In the genomic region with DNA sequence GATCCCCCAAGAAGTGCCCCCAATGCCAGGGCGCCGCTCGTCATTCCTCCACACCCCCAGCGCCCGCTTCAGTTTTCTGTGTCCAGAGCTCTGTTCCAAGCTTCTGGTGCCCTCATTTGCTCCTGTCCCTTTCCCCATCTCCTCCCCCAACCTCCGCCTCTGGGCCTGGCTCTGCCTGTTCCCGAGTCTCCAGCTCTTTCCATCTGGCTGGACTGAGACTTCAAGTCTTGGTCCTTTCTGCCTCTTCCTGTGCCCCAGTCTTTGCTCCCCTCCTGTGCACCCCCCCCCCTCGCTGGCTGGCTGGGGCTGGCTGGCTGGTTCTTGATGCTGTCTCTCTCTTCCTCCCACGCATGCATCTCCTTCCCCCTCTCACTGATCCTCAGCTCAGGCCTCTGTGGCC, we compare ENCODE assay signal across 7 mouse cellular contexts. TPM values are rescaled to one million over a fixed set of nuclear protein-coding genes. Genes with fewer than 3 reads are reported as not detected.
A peak's percentile ranks its signal among the peaks of the same experiment; 100 is the strongest.
DNase-seq lines count a peak whose midpoint lies in the region; ATAC-seq lines count a peak whose summit lies in the region.

No protein-coding gene starts in this region.

- no peaks in the 10 kb centered on the region for H3K9me3 ChIP-seq in limb, embryonic 13.5 days

- no peak for ATAC-seq in limb, embryonic 13.5 days (ENCODE audit: low FRiP score, low read depth)

- peaks cover 22% of the 10 kb centered on the region for H3K36me3 ChIP-seq in limb, embryonic 13.5 days

- peak overlapping the region; percentile 81; the same call in 1 of the 2 replicates for H3K27ac ChIP-seq in limb, embryonic 13.5 days

- H3K4me3 ChIP-seq in limb, embryonic 13.5 days: peak overlapping the region; percentile 23; the same call in 1 of the 2 replicates

- 36% methylated on average over 9 of the region's 9 CpGs for WGBS in limb, embryonic 13.5 days

- H3K4me1 ChIP-seq in limb, embryonic 13.5 days: peaks cover 74% of the 10 kb centered on the region

- H3K9ac ChIP-seq in limb, embryonic 13.5 days: peak overlapping the region; percentile 50; the same call in 1 of the 2 replicates

- intact Hi-C loops in left cerebral cortex, postnatal 14 days (cut with DNase I): no loop called here

- no peaks in the 10 kb centered on the region for H3K27me3 ChIP-seq in limb, embryonic 13.5 days

- H3K4me2 ChIP-seq in limb, embryonic 13.5 days (replicated peaks): peak overlapping the region; percentile 61

- DNase-seq in layer of hippocampus, postnatal 10 days (ENCODE audit: low spot score in 2 of 2): peak; percentile 51 to 55
- no peak for DNase-seq in layer of hippocampus, adult 18-20 months (ENCODE audit: low spot score in 2 of 2)
- DNase-seq in cerebellum, postnatal 14 days: peak; percentile 52 to 65
- peak; percentile 77 for DNase-seq in gastrocnemius, postnatal 25 days
- peak; percentile 48 for DNase-seq in skeletal muscle tissue, adult 2 months (ENCODE audit: low read depth, low spot score)
- DNase-seq in left cerebral cortex, postnatal 14 days (ENCODE audit: low spot score in 2 of 2): no peak

RNA-seq across cellular contexts. Expression of gene Dlg4, which starts 10.7 kb away (rescaled TPM):
- 100 to 1,000 TPM; 705 to 717 TPM for total RNA-seq in layer of hippocampus, postnatal 10 days (2021)
- total RNA-seq in layer of hippocampus, adult 18-20 months (2021): 100 to 1,000 TPM; 846 to 862 TPM
- 1 to 10 TPM; 5.6 to 6.9 TPM for total RNA-seq in gastrocnemius, postnatal 25 days (2021)
- 14.2 and 14.8 TPM in 2 replicates for polyA plus RNA-seq in limb, embryonic 13.5 days (2015; fragmentation: Nextera tagmentation; extraction: Ambion mirVana)
- 1,000 to 10,000 TPM in 1 of 2 experiments, 100 to 1,000 TPM in 1; 1,000 to 1,075 TPM for total RNA-seq in left cerebral cortex, postnatal 14 days (2021)

RNA-seq across cellular contexts. Expression of gene Acadvl, which starts 12.2 kb away (rescaled TPM):
- total RNA-seq in layer of hippocampus, postnatal 10 days (2021): 10 to 100 TPM; 55.7 to 57.6 TPM
- 10 to 100 TPM; 56.4 to 67.1 TPM for total RNA-seq in layer of hippocampus, adult 18-20 months (2021)
- total RNA-seq in gastrocnemius, postnatal 25 days (2021): 100 to 1,000 TPM; 342 to 380 TPM
- 76.0 and 81.1 TPM in 2 replicates for polyA plus RNA-seq in limb, embryonic 13.5 days (2015; fragmentation: Nextera tagmentation; extraction: Ambion mirVana)
- 10 to 100 TPM; 50.7 to 53.6 TPM for total RNA-seq in left cerebral cortex, postnatal 14 days (2021)

RNA-seq across cellular contexts. Expression of gene Asgr1, which starts 26.5 kb away (rescaled TPM):
- 1 to 10 TPM; 1.2 to 1.3 TPM for total RNA-seq in layer of hippocampus, postnatal 10 days (2021)
- under 1 TPM; 0.84 to 0.99 TPM for total RNA-seq in layer of hippocampus, adult 18-20 months (2021)
- total RNA-seq in gastrocnemius, postnatal 25 days (2021): not detected
- 1.4 and 2.4 TPM in 2 replicates for polyA plus RNA-seq in limb, embryonic 13.5 days (2015; fragmentation: Nextera tagmentation; extraction: Ambion mirVana)
- total RNA-seq in left cerebral cortex, postnatal 14 days (2021): 1 to 10 TPM; 1.9 to 2.4 TPM

RNA-seq across cellular contexts. Expression of gene Dvl2, which starts 27.0 kb away (rescaled TPM):
- 10 to 100 TPM; 26.1 to 38.9 TPM for total RNA-seq in layer of hippocampus, postnatal 10 days (2021)
- 10 to 100 TPM; 33.0 to 38.7 TPM for total RNA-seq in layer of hippocampus, adult 18-20 months (2021)
- 1 to 10 TPM; 3.7 to 4.1 TPM for total RNA-seq in gastrocnemius, postnatal 25 days (2021)
- polyA plus RNA-seq in limb, embryonic 13.5 days (2015; fragmentation: Nextera tagmentation; extraction: Ambion mirVana): 54.3 and 59.8 TPM in 2 replicates
- total RNA-seq in left cerebral cortex, postnatal 14 days (2021): 10 to 100 TPM; 27.3 to 30.0 TPM

RNA-seq across cellular contexts. Expression of gene Phf23, which starts 31.8 kb away (rescaled TPM):
- total RNA-seq in layer of hippocampus, postnatal 10 days (2021): 10 to 100 TPM; 40.1 to 43.7 TPM
- total RNA-seq in layer of hippocampus, adult 18-20 months (2021): 10 to 100 TPM; 50.3 TPM
- total RNA-seq in gastrocnemius, postnatal 25 days (2021): 10 to 100 TPM; 15.0 to 16.1 TPM
- polyA plus RNA-seq in limb, embryonic 13.5 days (2015; fragmentation: Nextera tagmentation; extraction: Ambion mirVana): 95.9 and 101 TPM in 2 replicates
- total RNA-seq in left cerebral cortex, postnatal 14 days (2021): 10 to 100 TPM; 39.2 to 40.2 TPM

Comparison
In these comparisons a context has a peak if more than half of its experiments do, and no peak if none do; other contexts are left out.
1. DNase-seq: peak in layer of hippocampus, postnatal 10 days (2 of 2), cerebellum, postnatal 14 days (2 of 2), gastrocnemius, postnatal 25 days (single experiment) and skeletal muscle tissue, adult 2 months (single experiment); none in layer of hippocampus, adult 18-20 months (0 of 2) and left cerebral cortex, postnatal 14 days (0 of 2).
2. RNA of gene Dlg4, which starts 10.7 kb away (total RNA-seq): 1,000 to 1,075 TPM in left cerebral cortex, postnatal 14 days, 846 to 862 TPM in layer of hippocampus, adult 18-20 months and 705 to 717 TPM in layer of hippocampus, postnatal 10 days; 5.6 to 6.9 TPM in gastrocnemius, postnatal 25 days; every median in the first group is over 10 times any median in the second.
3. RNA of gene Acadvl, which starts 12.2 kb away (total RNA-seq): 342 to 380 TPM in gastrocnemius, postnatal 25 days; 56.4 to 67.1 TPM in layer of hippocampus, adult 18-20 months, 55.7 to 57.6 TPM in layer of hippocampus, postnatal 10 days and 50.7 to 53.6 TPM in left cerebral cortex, postnatal 14 days; every median in the first group is over 4 times any median in the second.